Mouse (Mus musculus) 3134 (cell line): Measurements from ENCODE around the gene Cnmd.

Source experiments
- DNase-seq: peaks from one replicate; pipeline ENCODE4 v3.0.0-alpha.2; 2011; ENCODE audit warnings: low spot score; ENCODE audit not compliant: insufficient read length; ENCODE audit errors: extremely low read depth

Cnmd gene

GRCm38 (mm10) chr14:79649680-79650079 is 12.3 kb downstream of the Cnmd start:
- DNase-seq: no peak

- no peak for DNase-seq
Observed at GRCm38 (mm10) chr14:79645378-79645777, 16.6 kb downstream of the Cnmd start.

- DNase-seq: no peak
Observed at GRCm38 (mm10) chr14:79642063-79642462, 19.9 kb downstream of the Cnmd start.

- DNase-seq: no peak
Observed at GRCm38 (mm10) chr14:79636814-79637213, 25.2 kb downstream of the Cnmd start.

- no peak for DNase-seq
Observed at GRCm38 (mm10) chr14:79633196-79633595, 28.8 kb downstream of the Cnmd start.

GRCm38 (mm10) chr14:79632330-79632729 is 29.6 kb downstream of the Cnmd start:
- DNase-seq: no peak

GRCm38 (mm10) chr14:79621143-79621542 is 40.8 kb downstream of the Cnmd start:
- no peak for DNase-seq

GRCm38 (mm10) chr14:79619802-79620201 is 42.2 kb downstream of the Cnmd start:
- no peak for DNase-seq

GRCm38 (mm10) chr14:79617121-79617828 is 44.7 kb downstream of the Cnmd start:
- no peak for DNase-seq

- no peak for DNase-seq
Observed at GRCm38 (mm10) chr14:79608286-79608685, 53.7 kb downstream of the Cnmd start.

- no peak for DNase-seq
Observed at GRCm38 (mm10) chr14:79607352-79607751, 54.6 kb downstream of the Cnmd start.

GRCm38 (mm10) chr14:79606867-79607266 is 55.1 kb downstream of the Cnmd start:
- DNase-seq: no peak

GRCm38 (mm10) chr14:79606392-79606791 is 55.6 kb downstream of the Cnmd start:
- DNase-seq: no peak

- no peak for DNase-seq
Observed at GRCm38 (mm10) chr14:79605881-79606280, 56.1 kb downstream of the Cnmd start.

- DNase-seq: no peak
Observed at GRCm38 (mm10) chr14:79596602-79597001, 65.4 kb downstream of the Cnmd start.

GRCm38 (mm10) chr14:79594069-79594468 is 67.9 kb downstream of the Cnmd start:
- no peak for DNase-seq

GRCm38 (mm10) chr14:79591611-79592010 is 70.4 kb downstream of the Cnmd start:
- no peak for DNase-seq

GRCm38 (mm10) chr14:79590916-79591315 is 71.1 kb downstream of the Cnmd start:
- DNase-seq: no peak

GRCm38 (mm10) chr14:79589401-79589800 is 72.6 kb downstream of the Cnmd start:
- DNase-seq: no peak

- no peak for DNase-seq
Observed at GRCm38 (mm10) chr14:79588534-79588951, 73.4 kb downstream of the Cnmd start.

GRCm38 (mm10) chr14:79587852-79588229 is 74.1 kb downstream of the Cnmd start:
- DNase-seq: no peak
